Comparison of ENCODE assay signal across 18 mouse cellular contexts in genomic region chr4:148053417-148053920, GRCm38 (mm10). TPM values are rescaled to one million over a fixed set of nuclear protein-coding genes. Genes with fewer than 3 reads are reported as not detected.
DNase-seq lines count a peak whose midpoint lies in the region; ATAC-seq and TF ChIP-seq lines count a peak whose summit lies in the region.
"Had no signal": no experiment of that assay in that cellular context is flagged by ENCODE, and none has a peak within 500 bp of the region (broad histone marks: within the 10 kb centered on the region; RNA-seq: fewer than 3 reads in every experiment).

No protein-coding gene starts in this region.

- WGBS in forebrain, embryonic 16.5 days, result 80% methylated on average over 12 of the region's 12 CpGs
- 91% methylated on average over 12 of the region's 12 CpGs for WGBS in intestine, postnatal 0 days

- H3K27ac ChIP-seq in forebrain, embryonic 16.5 days (ENCODE audit: low read length), result peak overlapping the region; percentile 45
- no peak overlapping the region for H3K27ac ChIP-seq in intestine, postnatal 0 days (ENCODE audit: low read depth, low read length)
- H3K27ac ChIP-seq: heart, embryonic 15.5 days; liver, embryonic 13.5 days; neural tube, embryonic 15.5 days had no signal

- peaks cover 17% of the 10 kb centered on the region for H3K36me3 ChIP-seq in forebrain, embryonic 16.5 days (ENCODE audit: control insufficient read depth, insufficient read depth)
- peaks cover 81% of the 10 kb centered on the region for H3K36me3 ChIP-seq in intestine, postnatal 0 days (ENCODE audit: control insufficient read depth, insufficient read depth)

- H3K9ac ChIP-seq in forebrain, embryonic 16.5 days (replicated peaks; ENCODE audit: low read depth, low read length), result no peak overlapping the region
- H3K9ac ChIP-seq in intestine, postnatal 0 days (ENCODE audit: low read depth, low read length), result no peak overlapping the region
- H3K9ac ChIP-seq: heart, embryonic 15.5 days; liver, embryonic 13.5 days; neural tube, embryonic 15.5 days had no signal

- H3K4me3 ChIP-seq in forebrain, embryonic 16.5 days (replicated peaks; ENCODE audit: low read length), result no peak overlapping the region
- no peak overlapping the region for H3K4me3 ChIP-seq in intestine, postnatal 0 days (ENCODE audit: low read depth, low read length)
- H3K4me3 ChIP-seq: heart, embryonic 15.5 days; liver, embryonic 13.5 days; neural tube, embryonic 15.5 days had no signal

- H3K4me2 ChIP-seq in forebrain, embryonic 16.5 days (ENCODE audit: low read length), result no peak overlapping the region
- H3K4me2 ChIP-seq in intestine, postnatal 0 days (replicated peaks; ENCODE audit: low read depth), result no peak overlapping the region
- H3K4me2 ChIP-seq: heart, embryonic 15.5 days; liver, embryonic 13.5 days; neural tube, embryonic 15.5 days had no signal

- no peaks in the 10 kb centered on the region for H3K9me3 ChIP-seq in forebrain, embryonic 16.5 days (ENCODE audit: control insufficient read depth, low read length)
- no peaks in the 10 kb centered on the region for H3K9me3 ChIP-seq in intestine, postnatal 0 days (ENCODE audit: control insufficient read depth)
- H3K9me3 ChIP-seq: G1E; heart, embryonic 15.5 days; liver, embryonic 13.5 days; neural tube, embryonic 15.5 days had no signal

- H3K4me1 ChIP-seq in forebrain, embryonic 16.5 days (replicated peaks; ENCODE audit: control insufficient read depth, insufficient read depth, low read length), result peaks cover 6% of the 10 kb centered on the region; the same call in 1 of the 2 replicates
- H3K4me1 ChIP-seq in intestine, postnatal 0 days (replicated peaks; ENCODE audit: control insufficient read depth, insufficient read depth, low read length), result no peaks in the 10 kb centered on the region
- H3K4me1 ChIP-seq: neural tube, embryonic 15.5 days had no signal

- intact Hi-C loops in left cerebral cortex, postnatal 25 days (cut with DNase I), result loop anchor here (1.0 kb wide), 1 partner anchor 11 kb away; no protein-coding TSS in a partner anchor
- intact Hi-C loops in gastrocnemius, postnatal 36 days (cut with DNase I), result no loop called here

- ATAC-seq in frontal cortex, adult (ENCODE audit: low TSS enrichment), result peak; percentile 81
- ATAC-seq in forebrain, embryonic 16.5 days, result peak; percentile 58; the same call in 1 of the 2 replicates
- no peak for ATAC-seq in intestine, postnatal 0 days
- ATAC-seq: inflammation-experienced regulatory T-cells, adult 6 months had no signal

- DNase-seq in frontal cortex, postnatal 10 days (ENCODE audit: low spot score in 2 of 2), result no peak
- DNase-seq in layer of hippocampus, adult 9-11 months, result peak; percentile 85
- peak; percentile 69 to 95 for DNase-seq in left cerebral cortex, postnatal 25 days (ENCODE audit: low spot score in 2 of 2)
- no peak for DNase-seq in urinary bladder, postnatal 36 days (ENCODE audit: low spot score in 2 of 2)
- no peak for DNase-seq in gastrocnemius, postnatal 36 days
- DNase-seq: B cell, adult 2 months; kidney, postnatal 25 days; liver, embryonic 13.5 days; thymus, postnatal 25 days had no signal

- no peak for TF ChIP-seq CTCF in intestine, postnatal 0 days (IDR thresholded peaks at IDR 0.05; ENCODE audit: low read depth)

- no peaks in the 10 kb centered on the region for H3K27me3 ChIP-seq in forebrain, embryonic 16.5 days (replicated peaks; ENCODE audit: control insufficient read depth, insufficient read depth, low read length)
- no peaks in the 10 kb centered on the region for H3K27me3 ChIP-seq in intestine, postnatal 0 days (replicated peaks; ENCODE audit: control insufficient read depth, insufficient read depth, low read length)
- H3K27me3 ChIP-seq: heart, embryonic 15.5 days; liver, embryonic 13.5 days; neural tube, embryonic 15.5 days had no signal

RNA-seq across cellular contexts. Expression of gene Mthfr, which starts 14.6 kb away (rescaled TPM):
- polyA plus RNA-seq in forebrain, embryonic 16.5 days (2015; fragmentation: Nextera tagmentation; extraction: Ambion mirVana), result 17.3 and 22.0 TPM in 2 replicates
- 10 to 100 TPM; 27.1 to 30.5 TPM for total RNA-seq in left cerebral cortex, postnatal 25 days (2021)
- 1 to 10 TPM; 5.6 to 9.6 TPM for total RNA-seq in gastrocnemius, postnatal 36 days (2021)
- polyA plus RNA-seq in intestine, postnatal 0 days (2015; fragmentation: Nextera tagmentation; extraction: Ambion mirVana), result 11.7 and 12.6 TPM in 2 replicates

RNA-seq across cellular contexts. Expression of gene Clcn6, which starts 14.8 kb away (rescaled TPM):
- 34.3 and 40.6 TPM in 2 replicates for polyA plus RNA-seq in forebrain, embryonic 16.5 days (2015; fragmentation: Nextera tagmentation; extraction: Ambion mirVana)
- 10 to 100 TPM; 70.9 to 73.9 TPM for total RNA-seq in left cerebral cortex, postnatal 25 days (2021)
- total RNA-seq in gastrocnemius, postnatal 36 days (2021), result 1 to 10 TPM; 3.9 to 4.6 TPM
- polyA plus RNA-seq in intestine, postnatal 0 days (2015; fragmentation: Nextera tagmentation; extraction: Ambion mirVana), result 2.5 and 3.1 TPM in 2 replicates

RNA-seq across cellular contexts. Expression of gene Agtrap, which starts 34.4 kb away (rescaled TPM):
- polyA plus RNA-seq in forebrain, embryonic 16.5 days (2015; fragmentation: Nextera tagmentation; extraction: Ambion mirVana), result 4.7 and 5.5 TPM in 2 replicates
- total RNA-seq in left cerebral cortex, postnatal 25 days (2021), result 1 to 10 TPM; 6.3 to 7.8 TPM
- 10 to 100 TPM in 1 of 2 experiments, 1 to 10 TPM in 1; 9.8 to 11.4 TPM for total RNA-seq in gastrocnemius, postnatal 36 days (2021)
- polyA plus RNA-seq in intestine, postnatal 0 days (2015; fragmentation: Nextera tagmentation; extraction: Ambion mirVana), result 27.7 and 31.3 TPM in 2 replicates

RNA-seq across cellular contexts. Expression of gene Nppa, which starts 52.9 kb away (rescaled TPM):
- polyA plus RNA-seq in forebrain, embryonic 16.5 days (2015; fragmentation: Nextera tagmentation; extraction: Ambion mirVana), result 0.83 TPM in 1 of 2 replicates, not detected in the other
- under 1 TPM in 1 of 2 experiments, not detected in 1; 0.71 TPM for total RNA-seq in left cerebral cortex, postnatal 25 days (2021)
- not detected for total RNA-seq in gastrocnemius, postnatal 36 days (2021)
- polyA plus RNA-seq in intestine, postnatal 0 days (2015; fragmentation: Nextera tagmentation; extraction: Ambion mirVana), result 1.4 TPM in 2 replicates
- total RNA-seq: common myeloid progenitor, adult 5-6 weeks; G1E; gastrocnemius, postnatal 4 days had no signal
- polyA plus RNA-seq: G1E; inflammation-experienced regulatory T-cells, adult 6 months had no signal

Comparison
In these comparisons a context has a peak if more than half of its experiments do, and no peak if none do; other contexts are left out.
1. DNase-seq: peak in layer of hippocampus, adult 9-11 months (single experiment) and left cerebral cortex, postnatal 25 days (2 of 2); none in frontal cortex, postnatal 10 days (0 of 2), urinary bladder, postnatal 36 days (0 of 2) and gastrocnemius, postnatal 36 days (0 of 2).
2. RNA of gene Clcn6, which starts 14.8 kb away (total RNA-seq): 70.9 to 73.9 TPM in left cerebral cortex, postnatal 25 days; 3.9 to 4.6 TPM in gastrocnemius, postnatal 36 days; every median in the first group is over 10 times any median in the second.